Mouse (Mus musculus) intestine, postnatal 0 days (tissue): ENCODE measurements around the gene Atg7. TPM values are rescaled to one million over a fixed set of nuclear protein-coding genes. Genes with fewer than 3 reads are reported as not detected.
A peak's percentile ranks its signal among the peaks of the same experiment; 100 is the strongest.

Experiments
- ATAC-seq: fragments of 200-750 bp; cut with Nextera tagmentation; 2 replicates; pipeline ENCODE4 v1.8.0; 2017; ENCODE audit warnings: mild to moderate bottlenecking, moderate TSS enrichment, moderate library complexity
- H3K27ac ChIP-seq: fragments of 300-500 bp; sonication (generic); 2 replicates; pipeline ENCODE4 v1.5.1; 2014; ENCODE audit warnings: mild to moderate bottlenecking, low read depth, low read length, moderate library complexity
- H3K27me3 ChIP-seq: fragments of 300-500 bp; sonication (generic); replicated peaks from 2 replicates; pipeline ENCODE4 v1.6.1; 2014; ENCODE audit warnings: low read length, mixed read lengths; ENCODE audit not compliant: control insufficient read depth, insufficient read depth
- H3K36me3 ChIP-seq: fragments of 300-500 bp; sonication (generic); 2 replicates; pipeline ENCODE4 v1.6.1; 2014; ENCODE audit warnings: mild to moderate bottlenecking, moderate library complexity; ENCODE audit not compliant: control insufficient read depth, insufficient read depth
- H3K4me1 ChIP-seq: fragments of 300-500 bp; sonication (generic); replicated peaks from 2 replicates; pipeline ENCODE4 v1.6.1; 2014; ENCODE audit warnings: antibody characterized with exemption, low read length, mixed read lengths; ENCODE audit not compliant: control insufficient read depth, insufficient read depth
- H3K4me2 ChIP-seq: fragments of 300-500 bp; sonication (generic); replicated peaks from 2 replicates; pipeline ENCODE4 v1.6.1; 2014; ENCODE audit warnings: low read depth, mild to moderate bottlenecking, moderate library complexity
- H3K4me3 ChIP-seq: fragments of 300-500 bp; sonication (generic); 2 replicates; pipeline ENCODE4 v1.5.1; 2014; ENCODE audit warnings: low read depth, low read length
- H3K9ac ChIP-seq: fragments of 300-500 bp; sonication (generic); 2 replicates; pipeline ENCODE4 v1.6.1; 2014; ENCODE audit warnings: mild to moderate bottlenecking, low read depth, low read length
- H3K9me3 ChIP-seq: fragments of 300-500 bp; sonication (generic); 2 replicates; pipeline ENCODE4 v1.6.1; 2016; ENCODE audit warnings: mixed run types; ENCODE audit not compliant: control insufficient read depth
- CTCF ChIP-seq: sonication (generic); IDR thresholded peaks from 2 replicates; pipeline ENCODE4 v1.5.1; 2016; ENCODE audit warnings: low read depth, mild to moderate bottlenecking, control low read depth, antibody characterized with exemption, moderate library complexity
- WGBS: fragments of 180-500 bp; shearing (Covaris S2); extraction: QIAGEN DNeasy Blood & Tissue Kit; methylation state at CpG from one replicate; pipeline ENCODE4 v1.1.7; 2014; 5-methylcytosine and 5-hydroxymethylcytosine counted together
- polyA plus RNA-seq: library from polyadenylated mRNA; unstranded; fragments of >200 nt; fragmentation: Nextera tagmentation; extraction: Ambion mirVana; gene quantifications from 2 replicates; pipeline ENCODE4 v1.2.1, GENCODE M21; 2015

Atg7 gene
- polyA plus RNA-seq, 1 experiment from 2014 or later: 12.4 TPM

DNA sequence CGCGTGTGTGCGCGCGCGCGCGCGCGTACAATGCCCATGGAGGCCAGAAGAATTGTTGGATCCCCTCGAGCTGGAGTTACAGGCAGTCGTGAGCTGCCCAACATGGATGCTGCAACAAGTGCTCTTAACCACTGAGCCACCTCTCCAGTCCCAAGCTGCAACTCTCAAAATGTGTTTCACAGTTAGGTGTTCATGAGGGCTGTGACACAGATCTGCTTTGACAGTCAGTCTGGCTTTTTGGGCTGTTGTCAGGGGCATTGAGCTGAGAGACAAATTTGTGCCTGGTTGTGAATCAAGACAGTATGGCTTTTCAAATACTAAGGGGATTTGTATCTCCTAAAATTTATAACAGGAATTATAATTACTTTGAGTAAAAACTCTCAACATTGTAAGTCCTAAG lies 248.4 kb downstream of the Atg7 start:
- Histone ChIP-seq H3K36me3 (0 out of 2 replicates have a peak, but pooled peaks cover 5% of the 10 kb centered on the region), H3K27ac (no peak overlapping the region), H3K4me1 (0 out of 2 replicates have a peak, but pooled peaks cover 4% of the 10 kb centered on the region), H3K27me3 (no peaks in the 10 kb centered on the region), H3K4me3 (no peak overlapping the region), H3K9ac (peak overlapping the region; percentile 17; the same call in 1 of the 2 replicates), H3K4me2 (no peak overlapping the region), H3K9me3 (no peaks in the 10 kb centered on the region)
- TF ChIP-seq CTCF: no peak
- ATAC-seq: no peak
- WGBS: 93% methylated on average over 12 of the region's 12 CpGs

GRCm38 (mm10) chr6:114891771-114892170 lies 248.9 kb downstream of the Atg7 start:
- Histone ChIP-seq H3K4me3 (no peak overlapping the region), H3K36me3 (0 out of 2 replicates have a peak, but pooled peaks cover 5% of the 10 kb centered on the region), H3K4me2 (no peak overlapping the region), H3K4me1 (0 out of 2 replicates have a peak, but pooled peaks cover 4% of the 10 kb centered on the region), H3K27me3 (no peaks in the 10 kb centered on the region), H3K9me3 (no peaks in the 10 kb centered on the region), H3K9ac (no peak overlapping the region), H3K27ac (no peak overlapping the region)
- TF ChIP-seq CTCF: no peak
- no peak for ATAC-seq
- 82% methylated on average over 12 of the region's 12 CpGs for WGBS

DNA sequence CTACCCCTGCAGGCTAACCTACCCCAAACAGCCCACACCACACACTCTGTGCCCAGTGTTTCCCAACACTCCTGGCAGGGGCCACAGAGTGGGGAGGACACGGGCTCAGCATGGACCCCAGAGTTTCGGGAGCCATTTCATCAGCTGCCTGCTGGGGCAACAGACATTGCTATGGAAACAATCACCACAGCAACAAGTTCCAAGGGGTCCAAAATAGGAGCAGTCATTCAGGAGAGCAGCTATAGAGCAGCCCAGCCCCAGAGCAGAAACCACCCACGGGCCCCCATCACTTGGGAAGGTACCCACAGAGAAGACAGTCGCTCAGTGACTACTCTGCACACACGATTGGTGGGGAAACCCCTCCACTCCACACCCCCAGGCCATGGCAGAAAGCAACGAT lies 249.5 kb downstream of the Atg7 start:
- H3K4me1 ChIP-seq: 0 out of 2 replicates have a peak, but pooled peaks cover 4% of the 10 kb centered on the region
- no peak for ATAC-seq
- no peak for TF ChIP-seq CTCF

DNA sequence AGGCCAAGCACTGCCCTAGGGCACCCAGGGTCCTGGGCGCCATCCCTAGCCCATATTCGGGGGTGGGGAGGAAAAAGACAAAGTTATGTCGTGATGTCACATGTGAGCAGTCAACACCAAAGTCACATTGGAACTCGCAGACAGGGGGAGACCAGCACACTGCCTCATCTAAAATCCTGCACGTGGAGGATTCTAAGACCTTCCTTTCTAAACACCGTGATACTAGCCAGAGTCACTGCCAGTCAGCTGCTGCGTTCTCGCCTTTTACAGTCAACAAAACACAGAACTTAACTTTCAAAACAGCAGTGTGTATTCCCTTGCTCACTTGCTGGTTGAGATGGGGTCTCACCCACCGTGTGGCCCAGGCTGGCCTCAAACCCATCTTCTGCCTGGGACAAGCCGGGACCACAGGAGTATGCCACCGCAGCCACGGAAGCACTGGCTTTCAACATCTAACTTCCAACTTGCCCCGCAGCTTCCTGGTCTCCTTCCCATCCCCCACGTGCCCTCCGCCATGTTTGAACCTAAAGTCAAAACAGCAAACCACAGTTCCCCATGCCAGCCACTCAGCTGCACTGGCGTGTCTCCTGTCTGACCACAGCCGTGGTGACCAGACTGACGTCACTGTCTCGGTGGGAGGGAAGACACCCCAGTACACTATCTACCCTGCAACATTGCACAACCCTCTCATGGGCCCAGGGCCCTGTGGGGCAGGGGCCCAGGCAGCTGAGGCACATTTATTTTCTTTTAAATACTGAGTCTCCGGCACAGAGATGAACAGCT lies 250.7 kb downstream of the Atg7 start:
- Histone ChIP-seq H3K4me1 (0 out of 2 replicates have a peak, but pooled peaks cover 4% of the 10 kb centered on the region), H3K36me3 (0 out of 2 replicates have a peak, but pooled peaks cover 5% of the 10 kb centered on the region), H3K27ac (no peak overlapping the region), H3K27me3 (no peaks in the 10 kb centered on the region), H3K4me3 (no peak overlapping the region), H3K9ac (no peak overlapping the region), H3K4me2 (no peak overlapping the region), H3K9me3 (no peaks in the 10 kb centered on the region)
- no peak for ATAC-seq
- 56% methylated on average over 20 of the region's 20 CpGs for WGBS
- TF ChIP-seq CTCF: no peak

More for the DNA sequence above, 249.5 kb downstream of the Atg7 start:
- Histone ChIP-seq H3K36me3 (0 out of 2 replicates have a peak, but pooled peaks cover 5% of the 10 kb centered on the region), H3K9me3 (no peaks in the 10 kb centered on the region), H3K9ac (no peak overlapping the region), H3K27ac (no peak overlapping the region), H3K27me3 (no peaks in the 10 kb centered on the region), H3K4me3 (no peak overlapping the region), H3K4me2 (no peak overlapping the region)
- 57% methylated on average over 6 of the region's 6 CpGs for WGBS

GRCm38 (mm10) chr6:114894548-114895106 lies 251.7 kb downstream of the Atg7 start:
- WGBS: 62% methylated on average over 4 of the region's 4 CpGs
- H3K4me2 ChIP-seq: no peak overlapping the region
- H3K9me3 ChIP-seq: no peaks in the 10 kb centered on the region
- 0 out of 2 replicates have a peak, but pooled peaks cover 5% of the 10 kb centered on the region for H3K36me3 ChIP-seq
- H3K9ac ChIP-seq: no peak overlapping the region
- H3K27ac ChIP-seq: no peak overlapping the region
- no peak for ATAC-seq
- H3K27me3 ChIP-seq: no peaks in the 10 kb centered on the region
- no peak overlapping the region for H3K4me3 ChIP-seq
- peak; percentile 49 for TF ChIP-seq CTCF
- H3K4me1 ChIP-seq: 0 out of 2 replicates have a peak, but pooled peaks cover 4% of the 10 kb centered on the region

DNA sequence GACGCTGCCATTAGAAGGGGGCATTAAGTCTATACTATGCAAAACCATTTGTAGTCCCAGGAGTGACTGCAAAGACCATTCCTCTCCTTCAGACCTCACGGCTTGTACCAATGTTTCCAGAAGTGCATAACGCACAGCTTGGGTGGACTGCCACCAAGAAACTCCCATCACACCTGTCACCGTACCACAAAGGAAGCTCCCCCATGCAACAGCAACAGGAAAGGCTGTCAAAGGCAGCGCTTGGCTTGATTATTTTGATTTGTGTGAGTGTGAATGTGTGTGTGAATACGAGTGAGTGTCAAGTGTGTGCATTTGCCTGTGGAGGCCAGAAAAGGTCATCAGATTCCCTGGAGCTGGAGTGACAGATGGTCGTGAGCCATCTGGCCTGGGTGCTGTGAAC lies 252.3 kb downstream of the Atg7 start:
- Histone ChIP-seq H3K27me3 (no peaks in the 10 kb centered on the region), H3K9ac (no peak overlapping the region), H3K27ac (no peak overlapping the region), H3K4me3 (no peak overlapping the region), H3K9me3 (no peaks in the 10 kb centered on the region), H3K4me2 (no peak overlapping the region), H3K4me1 (0 out of 2 replicates have a peak, but pooled peaks cover 4% of the 10 kb centered on the region), H3K36me3 (0 out of 2 replicates have a peak, but pooled peaks cover 4% of the 10 kb centered on the region)
- ATAC-seq: no peak
- WGBS: 93% methylated on average over 7 of the region's 7 CpGs
- TF ChIP-seq CTCF: no peak
